Mouse (Mus musculus): Measurements from ENCODE around the gene Bcl2l12. TPM values are rescaled to one million over a fixed set of nuclear protein-coding genes. Genes with fewer than 3 reads are reported as not detected.
A peak's percentile ranks its signal among the peaks of the same experiment; 100 is the strongest.

Gene Bcl2l12
- total RNA-seq, 1 experiment from 2014 or later = 24.4 TPM

- DNase-seq = peak; percentile 85
Observed at GRCm38 (mm10) chr7:45017242-45018061, 18.9 kb upstream of the Bcl2l12 start, which contains the start of gene Rras. Gene Rras (plus strand): TSS chr7:45017961.

GRCm38 (mm10) chr7:45016761-45017160 lies 18.2 kb upstream of the Bcl2l12 start:
- DNase-seq = no peak

- DNase-seq = peak; percentile 98
Observed at GRCm38 (mm10) chr7:45015957-45016612, 17.6 kb upstream of the Bcl2l12 start, which contains the start of gene Scaf1. Gene Scaf1 (minus strand): TSS chr7:45016363.

GRCm38 (mm10) chr7:45015344-45015956 lies 16.9 kb upstream of the Bcl2l12 start:
- DNase-seq = no peak

- no peak for DNase-seq
Observed at GRCm38 (mm10) chr7:45014096-45014451, 15.6 kb upstream of the Bcl2l12 start.

GRCm38 (mm10) chr7:45013366-45014095 lies 15.0 kb upstream of the Bcl2l12 start:
- DNase-seq = no peak

GRCm38 (mm10) chr7:45012824-45013223 lies 14.3 kb upstream of the Bcl2l12 start:
- DNase-seq = no peak

- no peak for DNase-seq
Observed at GRCm38 (mm10) chr7:45012011-45012410, 13.5 kb upstream of the Bcl2l12 start.

- DNase-seq = no peak
Observed at GRCm38 (mm10) chr7:45008411-45008810, 9.9 kb upstream of the Bcl2l12 start.

- DNase-seq = no peak
Observed at GRCm38 (mm10) chr7:45007846-45008245, 9.3 kb upstream of the Bcl2l12 start.

GRCm38 (mm10) chr7:45007141-45007540 lies 8.6 kb upstream of the Bcl2l12 start:
- no peak for DNase-seq

- no peak for DNase-seq
Observed at GRCm38 (mm10) chr7:45006503-45006902, 8.0 kb upstream of the Bcl2l12 start.

GRCm38 (mm10) chr7:45005321-45005992 lies 6.9 kb upstream of the Bcl2l12 start:
- no peak for DNase-seq

- no peak for DNase-seq
Observed at GRCm38 (mm10) chr7:45004546-45004945, 6.0 kb upstream of the Bcl2l12 start.

- DNase-seq = peak; percentile 62
Observed at GRCm38 (mm10) chr7:45002440-45002839, 3.9 kb upstream of the Bcl2l12 start.

- DNase-seq = no peak
Observed at GRCm38 (mm10) chr7:45000539-45001114, 2.1 kb upstream of the Bcl2l12 start.

GRCm38 (mm10) chr7:44999753-45000152 lies 1.2 kb upstream of the Bcl2l12 start:
- DNase-seq = no peak

- DNase-seq = no peak
Observed at GRCm38 (mm10) chr7:44997940-44998428, 528 bp downstream of the Bcl2l12 start.

- DNase-seq = peak; percentile 94
Observed at GRCm38 (mm10) chr7:44997231-44997939, 1.1 kb downstream of the Bcl2l12 start, which contains the start of gene Irf3. Gene Irf3 (plus strand): TSS chr7:44997648.

GRCm38 (mm10) chr7:44996672-44997071 lies 1.8 kb downstream of the Bcl2l12 start:
- DNase-seq = no peak

Data from adrenal gland, postnatal 25 days (tissue).